Mouse (Mus musculus): ENCODE data around the gene Grik4. TPM values are rescaled to one million over a fixed set of nuclear protein-coding genes. Genes with fewer than 3 reads are reported as not detected.
A peak's percentile ranks its signal among the peaks of the same experiment; 100 is the strongest.

The Grik4 gene
- polyA plus RNA-seq, 1 experiment = 9.8 TPM

DNA sequence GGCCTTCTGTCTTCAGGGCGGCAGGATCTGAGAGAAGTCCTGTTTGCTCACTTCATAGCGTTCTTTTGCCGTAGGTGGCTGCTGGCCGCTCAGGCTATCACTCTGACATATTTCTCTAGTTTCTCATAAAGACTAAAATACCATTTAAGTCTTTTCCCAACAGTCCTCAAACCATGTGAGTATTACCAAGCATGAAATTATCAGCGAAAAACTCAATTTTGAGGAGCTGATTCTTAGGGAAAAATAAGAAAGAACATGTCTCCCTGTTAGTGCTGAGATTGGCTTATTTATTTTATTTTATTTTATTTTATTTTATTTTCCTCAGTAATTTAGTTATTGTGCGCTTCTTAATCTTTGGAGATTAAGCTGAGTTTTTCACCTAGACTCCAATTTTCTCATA, 436.6 kb downstream of the Grik4 start, which contains the start of gene Tbcel:
TSS of gene Tbcel (minus strand) at position 101 of the 400 bp plus-strand sequence.
- no peak for DNase-seq (ENCODE audit: low read depth)
- TF ChIP-seq POLR2A (IDR thresholded peaks at IDR 0.05; ENCODE audit: borderline replicate concordance, extremely low read depth, insufficient read depth, insufficient read length, poor library complexity, severe bottlenecking) = no peak
- TF ChIP-seq CTCF (IDR thresholded peaks at IDR 0.05; ENCODE audit: borderline replicate concordance, extremely low read depth, insufficient read depth, insufficient read length) = no peak

DNA sequence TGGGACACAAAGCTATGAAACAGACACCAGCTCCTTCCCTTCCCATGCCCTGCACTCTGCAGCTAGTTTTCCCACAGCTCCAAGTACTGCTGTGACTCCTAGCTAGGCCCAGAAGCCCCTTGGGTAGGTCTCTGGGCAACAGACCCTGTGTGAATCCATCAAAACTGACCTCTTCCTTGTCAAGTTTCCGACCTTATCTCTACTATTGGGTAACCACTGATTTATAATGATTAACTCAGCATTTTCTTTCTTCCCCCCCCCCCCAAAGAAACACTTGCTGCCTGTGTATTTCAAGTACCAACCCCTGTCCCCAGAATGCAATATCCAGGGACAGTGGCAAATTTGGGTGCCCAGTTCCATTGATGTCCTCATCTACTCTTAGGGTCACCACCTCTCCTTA, 437.3 kb downstream of the Grik4 start:
- DNase-seq (ENCODE audit: low read depth) = no peak

DNA sequence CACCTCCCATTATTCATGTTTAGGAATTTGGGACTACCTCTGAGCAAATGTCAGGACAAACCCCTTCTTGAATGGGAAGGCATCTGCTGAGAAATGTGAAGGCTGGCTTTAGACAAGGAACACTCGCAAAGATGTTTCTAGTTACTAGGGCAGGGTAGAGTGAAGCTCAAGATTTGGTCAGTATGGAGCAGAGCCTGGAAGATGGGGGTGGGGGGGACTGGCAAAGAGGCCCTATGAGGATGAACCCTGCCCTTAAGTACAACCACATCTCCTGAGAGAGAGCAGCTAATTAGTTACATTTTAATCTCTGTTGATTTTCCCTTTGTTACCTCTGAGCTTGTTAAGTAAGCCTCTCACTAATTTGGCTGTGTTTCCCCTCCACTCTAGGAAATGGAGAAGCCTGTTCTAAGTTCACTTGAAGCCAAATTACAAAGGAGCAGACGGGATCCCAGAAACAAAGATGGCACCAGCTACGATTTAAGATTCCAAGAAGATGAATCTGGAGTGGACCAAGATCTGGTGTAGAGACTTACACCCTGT, 439.3 kb downstream of the Grik4 start:
- peak; percentile 65 for DNase-seq (ENCODE audit: low read depth)
- no peak for TF ChIP-seq POLR2A (IDR thresholded peaks at IDR 0.05; ENCODE audit: borderline replicate concordance, extremely low read depth, insufficient read depth, insufficient read length, poor library complexity, severe bottlenecking)
- no peak for TF ChIP-seq CTCF (IDR thresholded peaks at IDR 0.05; ENCODE audit: borderline replicate concordance, extremely low read depth, insufficient read depth, insufficient read length)

More for the DNA sequence above, 437.3 kb downstream of the Grik4 start:
- TF ChIP-seq POLR2A (IDR thresholded peaks at IDR 0.05; ENCODE audit: borderline replicate concordance, extremely low read depth, insufficient read depth, insufficient read length, poor library complexity, severe bottlenecking) (no peak), CTCF (IDR thresholded peaks at IDR 0.05; ENCODE audit: borderline replicate concordance, extremely low read depth, insufficient read depth, insufficient read length) (no peak)

DNA sequence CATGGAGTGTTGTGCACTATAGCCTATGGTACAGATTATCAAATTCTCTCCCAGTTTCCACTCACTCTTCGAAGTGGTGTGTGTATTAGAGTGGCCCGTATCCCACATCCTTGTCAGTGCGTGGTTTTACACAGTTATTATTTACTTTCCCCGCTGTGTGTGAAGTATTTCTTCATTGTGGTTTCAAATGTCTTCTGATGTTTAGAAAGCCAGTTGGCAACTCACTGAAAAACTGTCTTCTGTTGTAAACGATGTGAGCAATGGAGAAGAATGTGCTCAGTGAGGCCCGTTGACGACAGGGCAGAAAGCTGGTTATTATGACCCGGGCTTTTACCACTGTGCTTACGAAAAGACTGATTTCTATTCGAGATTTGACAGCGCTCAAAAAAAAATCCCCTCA, 439.7 kb downstream of the Grik4 start:
- DNase-seq (ENCODE audit: low read depth) = no peak
- no peak for TF ChIP-seq CTCF (IDR thresholded peaks at IDR 0.05; ENCODE audit: borderline replicate concordance, extremely low read depth, insufficient read depth, insufficient read length)
- no peak for TF ChIP-seq POLR2A (IDR thresholded peaks at IDR 0.05; ENCODE audit: borderline replicate concordance, extremely low read depth, insufficient read depth, insufficient read length, poor library complexity, severe bottlenecking)

DNA sequence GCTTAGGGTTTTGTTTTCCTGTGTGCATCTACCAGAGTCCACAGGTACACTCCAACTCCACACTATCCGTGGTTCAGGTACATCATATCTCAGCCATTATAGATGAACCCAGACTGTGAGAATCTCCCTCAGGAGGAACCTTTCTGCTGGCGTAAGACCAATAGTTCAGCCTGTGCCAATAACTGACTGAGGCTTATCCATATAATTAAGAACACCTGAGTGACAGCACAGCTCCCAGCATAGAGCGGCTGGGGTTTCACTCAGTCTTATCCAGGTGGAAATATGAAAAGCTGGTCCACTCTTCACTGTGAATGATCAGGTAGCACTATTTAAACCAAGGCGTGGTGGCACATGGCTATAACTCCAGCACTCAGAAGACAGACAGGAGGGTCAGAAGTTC, 440.6 kb downstream of the Grik4 start:
- no peak for TF ChIP-seq CTCF (IDR thresholded peaks at IDR 0.05; ENCODE audit: borderline replicate concordance, extremely low read depth, insufficient read depth, insufficient read length)
- TF ChIP-seq POLR2A (IDR thresholded peaks at IDR 0.05; ENCODE audit: borderline replicate concordance, extremely low read depth, insufficient read depth, insufficient read length, poor library complexity, severe bottlenecking) = no peak
- DNase-seq (ENCODE audit: low read depth) = no peak

DNA sequence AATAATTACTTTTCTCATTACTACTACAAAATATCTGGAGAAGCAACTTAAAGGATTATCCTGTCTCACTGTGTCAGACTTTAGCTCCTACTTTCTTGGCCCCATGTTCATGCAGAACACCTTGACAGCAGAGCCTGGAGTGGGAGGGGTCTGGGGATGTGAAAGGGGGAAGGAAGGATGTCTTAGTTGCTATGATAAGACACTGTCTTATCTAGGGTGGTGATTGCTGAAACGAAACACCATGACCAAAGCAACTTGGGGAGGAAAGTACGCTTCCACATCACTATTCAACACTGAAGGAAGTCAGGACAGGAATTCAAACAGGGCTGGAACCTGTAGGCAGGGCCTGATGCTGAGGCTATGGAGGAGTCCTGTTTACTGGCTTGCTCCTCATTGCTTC, 448.0 kb downstream of the Grik4 start:
- no peak for TF ChIP-seq POLR2A (IDR thresholded peaks at IDR 0.05; ENCODE audit: borderline replicate concordance, extremely low read depth, insufficient read depth, insufficient read length, poor library complexity, severe bottlenecking)
- no peak for TF ChIP-seq CTCF (IDR thresholded peaks at IDR 0.05; ENCODE audit: borderline replicate concordance, extremely low read depth, insufficient read depth, insufficient read length)
- no peak for DNase-seq (ENCODE audit: low read depth)

DNA sequence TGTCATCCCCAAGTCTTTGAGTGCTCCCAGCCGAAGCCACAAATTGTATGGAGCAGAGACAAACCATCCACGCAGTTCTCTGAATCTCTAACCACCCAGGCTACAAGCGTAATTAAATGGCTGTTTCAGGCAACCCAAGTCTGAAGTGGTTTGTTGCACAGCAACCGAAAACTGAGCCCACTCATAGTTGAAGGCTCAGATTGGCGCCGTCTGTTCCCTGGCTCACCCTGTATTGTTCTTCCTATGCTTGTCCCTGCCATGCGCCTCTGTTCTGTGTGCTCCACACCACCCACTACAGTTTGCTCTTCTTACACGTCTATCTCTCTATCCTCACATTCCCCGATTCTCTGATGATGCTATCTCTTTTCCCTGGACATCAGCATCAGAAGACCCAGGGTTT, 452.5 kb downstream of the Grik4 start:
- no peak for TF ChIP-seq POLR2A (IDR thresholded peaks at IDR 0.05; ENCODE audit: borderline replicate concordance, extremely low read depth, insufficient read depth, insufficient read length, poor library complexity, severe bottlenecking)
- TF ChIP-seq CTCF (IDR thresholded peaks at IDR 0.05; ENCODE audit: borderline replicate concordance, extremely low read depth, insufficient read depth, insufficient read length) = no peak
- DNase-seq (ENCODE audit: low read depth) = peak; percentile 79

DNA sequence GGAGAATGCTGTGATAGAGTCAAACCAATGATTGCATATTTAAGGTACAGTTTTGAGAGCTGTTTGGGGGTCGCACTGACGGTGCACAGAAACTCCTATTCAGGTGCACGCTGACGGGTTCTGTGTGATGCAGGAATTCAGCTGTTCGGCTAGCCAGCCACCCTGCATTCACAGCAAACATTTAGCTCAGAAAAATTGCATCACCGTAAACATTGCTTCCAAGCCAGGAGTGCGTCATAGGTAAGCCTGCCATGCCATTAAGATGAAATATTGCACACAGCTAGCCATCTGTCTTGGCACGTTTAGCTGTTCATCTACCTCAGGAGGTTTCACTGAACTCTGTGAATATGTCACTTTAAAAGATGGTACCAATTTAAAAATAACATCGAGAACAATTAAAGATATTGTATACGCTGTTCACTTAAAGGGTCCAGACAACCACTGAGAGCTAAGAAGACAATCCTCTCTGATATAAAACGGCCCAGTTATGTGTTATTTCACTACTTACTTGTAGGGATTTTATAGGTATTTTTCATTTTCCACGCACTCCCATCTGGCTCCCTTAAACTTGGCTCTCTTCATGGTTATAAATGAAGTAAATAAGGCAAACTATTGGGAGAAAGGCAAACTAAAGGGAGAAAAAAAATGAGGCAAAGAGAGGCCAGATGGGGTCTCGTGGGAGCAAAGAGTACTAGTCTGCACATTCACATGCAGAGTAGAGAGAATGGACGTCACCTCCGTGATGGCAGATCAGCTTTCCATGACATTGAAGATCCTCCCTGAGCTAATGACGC, 453.5 kb downstream of the Grik4 start:
- TF ChIP-seq POLR2A (IDR thresholded peaks at IDR 0.05; ENCODE audit: borderline replicate concordance, extremely low read depth, insufficient read depth, insufficient read length, poor library complexity, severe bottlenecking) = no peak
- no peak for TF ChIP-seq CTCF (IDR thresholded peaks at IDR 0.05; ENCODE audit: borderline replicate concordance, extremely low read depth, insufficient read depth, insufficient read length)
- peak; percentile 51 for DNase-seq (ENCODE audit: low read depth)

DNA sequence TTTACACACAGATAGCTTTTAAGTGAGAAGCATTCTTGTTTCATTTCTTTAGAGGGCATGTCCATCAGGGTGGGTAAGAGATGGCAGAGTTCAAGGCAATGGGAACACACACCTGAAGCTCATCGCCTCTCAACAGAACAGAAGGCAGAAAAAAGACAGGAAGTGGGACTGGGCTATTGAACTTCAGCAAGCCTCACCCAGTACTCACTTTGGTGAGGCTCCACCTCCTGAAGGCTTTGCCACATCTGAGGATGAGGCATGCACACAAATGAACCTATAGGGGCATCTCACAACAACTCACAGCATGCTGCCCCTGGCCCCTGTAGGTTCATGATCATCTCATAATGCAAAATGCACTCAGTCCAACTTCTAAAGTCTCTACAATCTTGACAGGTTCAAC, 456.2 kb downstream of the Grik4 start:
- TF ChIP-seq POLR2A (IDR thresholded peaks at IDR 0.05; ENCODE audit: borderline replicate concordance, extremely low read depth, insufficient read depth, insufficient read length, poor library complexity, severe bottlenecking) (no peak), CTCF (IDR thresholded peaks at IDR 0.05; ENCODE audit: borderline replicate concordance, extremely low read depth, insufficient read depth, insufficient read length) (no peak)
- no peak for DNase-seq (ENCODE audit: low read depth)

DNA sequence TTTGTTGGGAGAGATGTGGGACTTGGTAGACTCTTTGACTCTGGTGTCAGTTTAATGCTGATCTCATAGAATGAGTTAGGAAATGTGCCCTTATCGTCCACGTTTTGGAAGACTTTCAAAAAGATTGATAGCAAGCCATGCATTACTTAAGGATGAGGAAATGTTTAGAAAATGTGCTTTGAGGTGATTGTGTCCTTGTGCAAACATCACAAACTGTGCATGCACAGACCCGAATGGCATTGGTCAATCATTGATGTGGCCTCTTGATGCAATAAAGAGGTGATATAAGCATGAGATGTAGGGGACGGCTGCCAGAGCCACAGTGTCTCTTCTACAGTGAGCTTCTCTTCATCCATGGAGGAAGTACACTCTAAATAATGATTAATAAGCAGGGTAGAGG, 457.4 kb downstream of the Grik4 start:
- TF ChIP-seq POLR2A (IDR thresholded peaks at IDR 0.05; ENCODE audit: borderline replicate concordance, extremely low read depth, insufficient read depth, insufficient read length, poor library complexity, severe bottlenecking) = no peak
- TF ChIP-seq CTCF (IDR thresholded peaks at IDR 0.05; ENCODE audit: borderline replicate concordance, extremely low read depth, insufficient read depth, insufficient read length) = no peak
- DNase-seq (ENCODE audit: low read depth) = no peak

DNA sequence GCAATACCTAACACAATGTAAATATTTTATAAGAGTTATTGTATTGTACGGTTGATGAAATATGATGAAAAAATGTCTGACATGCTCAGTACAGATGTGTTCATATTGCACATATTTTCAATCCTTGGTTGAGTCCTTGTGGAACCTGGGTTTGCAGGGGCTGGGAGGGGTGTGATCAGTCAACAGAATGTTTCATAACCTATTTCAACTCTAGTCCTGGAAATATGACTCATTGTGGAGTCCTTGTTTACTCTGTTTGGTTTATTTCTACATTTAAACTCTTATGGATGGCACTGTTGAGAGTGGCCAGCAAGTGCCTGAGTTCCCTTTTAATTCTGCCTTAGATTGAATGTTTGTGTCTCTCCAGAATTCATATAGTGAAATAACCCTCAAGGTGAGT, 459.6 kb downstream of the Grik4 start:
- DNase-seq (ENCODE audit: low read depth) = no peak
- TF ChIP-seq POLR2A (IDR thresholded peaks at IDR 0.05; ENCODE audit: borderline replicate concordance, extremely low read depth, insufficient read depth, insufficient read length, poor library complexity, severe bottlenecking) = no peak
- TF ChIP-seq CTCF (IDR thresholded peaks at IDR 0.05; ENCODE audit: borderline replicate concordance, extremely low read depth, insufficient read depth, insufficient read length) = no peak

DNA sequence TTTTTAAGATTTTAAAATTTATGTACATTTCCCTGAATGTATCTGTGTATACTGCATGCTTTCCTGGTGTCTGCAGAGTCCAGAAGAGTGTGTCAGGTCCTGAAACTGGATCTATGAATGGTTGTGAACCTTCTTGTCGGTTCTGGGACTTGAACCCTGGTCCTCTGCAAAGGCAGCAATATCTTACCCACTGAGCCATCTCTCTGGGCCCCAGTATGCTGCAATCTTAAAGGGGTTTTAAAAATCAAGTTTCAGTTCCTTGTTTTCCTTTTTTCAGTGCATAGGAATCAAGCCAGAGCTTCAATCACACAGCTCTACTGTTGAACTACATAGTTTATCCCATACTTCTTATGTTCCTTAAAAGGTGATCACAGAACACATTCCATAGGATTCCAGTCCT, 461.3 kb downstream of the Grik4 start:
- no peak for TF ChIP-seq POLR2A (IDR thresholded peaks at IDR 0.05; ENCODE audit: borderline replicate concordance, extremely low read depth, insufficient read depth, insufficient read length, poor library complexity, severe bottlenecking)
- no peak for TF ChIP-seq CTCF (IDR thresholded peaks at IDR 0.05; ENCODE audit: borderline replicate concordance, extremely low read depth, insufficient read depth, insufficient read length)
- no peak for DNase-seq (ENCODE audit: low read depth)

Measured in brain, embryonic 14.5 days (tissue).